Mouse (Mus musculus) gonadal fat pad, adult 2 months (tissue): ENCODE measurements around the gene Frmd4b. TPM values are rescaled to one million over a fixed set of nuclear protein-coding genes. Genes with fewer than 3 reads are reported as not detected.
"Not testable (repeated sequence)": the region's sequence is repeated elsewhere in the genome, so short reads cannot be mapped to it uniquely, and the experiment has no call there.

Experiments used
- DNase-seq: peaks from one replicate; pipeline ENCODE4 v3.0.0-alpha.2; 2012; ENCODE audit warnings: low read depth
- polyA plus RNA-seq: library from polyadenylated mRNA; depleted of rRNA; stranded (reverse); fragments of >200 nt; gene quantifications from 2 replicates; pipeline ENCODE4 v1.2.3, GENCODE M21; 2012

Gene Frmd4b
- polyA plus RNA-seq, 1 experiment = 11.3 TPM

GRCm38 (mm10) chr6:97291159-97291908 is 326.0 kb downstream of the Frmd4b start:
- DNase-seq = no peak

GRCm38 (mm10) chr6:97290687-97291086 is 326.7 kb downstream of the Frmd4b start:
- DNase-seq = no peak

- DNase-seq = no peak
These were observed 327.5 kb downstream of the Frmd4b start for GRCm38 (mm10) chr6:97289838-97290237.

- no peak for DNase-seq
These were observed 328.0 kb downstream of the Frmd4b start for GRCm38 (mm10) chr6:97289316-97289820.

- no peak for DNase-seq
These were observed 329.1 kb downstream of the Frmd4b start for GRCm38 (mm10) chr6:97288047-97288855.

- DNase-seq = no peak
These were observed 331.0 kb downstream of the Frmd4b start for GRCm38 (mm10) chr6:97286332-97286731.

GRCm38 (mm10) chr6:97283676-97284075 is 333.7 kb downstream of the Frmd4b start:
- DNase-seq = no peak

GRCm38 (mm10) chr6:97278878-97279277 is 338.5 kb downstream of the Frmd4b start:
- DNase-seq = no peak

- DNase-seq = no peak
These were observed 339.1 kb downstream of the Frmd4b start for GRCm38 (mm10) chr6:97278014-97278787.

- no peak for DNase-seq
These were observed 340.3 kb downstream of the Frmd4b start for GRCm38 (mm10) chr6:97276890-97277497.

- no peak for DNase-seq
These were observed 341.0 kb downstream of the Frmd4b start for GRCm38 (mm10) chr6:97276366-97276765.

GRCm38 (mm10) chr6:97275760-97276159 is 341.6 kb downstream of the Frmd4b start:
- no peak for DNase-seq

- no peak for DNase-seq
These were observed 343.6 kb downstream of the Frmd4b start for GRCm38 (mm10) chr6:97273777-97274176.

- DNase-seq = no peak
These were observed 344.2 kb downstream of the Frmd4b start for GRCm38 (mm10) chr6:97273058-97273710.

- DNase-seq = no peak
These were observed 345.0 kb downstream of the Frmd4b start for GRCm38 (mm10) chr6:97272349-97272748.

GRCm38 (mm10) chr6:97269596-97269995 is 347.7 kb downstream of the Frmd4b start:
- DNase-seq = no peak

GRCm38 (mm10) chr6:97267132-97267531 is 350.2 kb downstream of the Frmd4b start:
- DNase-seq = no peak

- DNase-seq = no peak
These were observed 350.7 kb downstream of the Frmd4b start for GRCm38 (mm10) chr6:97266661-97267060.

- no peak for DNase-seq
These were observed 351.6 kb downstream of the Frmd4b start for GRCm38 (mm10) chr6:97265705-97266104.

- no peak for DNase-seq
These were observed 352.1 kb downstream of the Frmd4b start for GRCm38 (mm10) chr6:97265240-97265639.

- not testable (repeated sequence) for DNase-seq
These were observed 353.6 kb downstream of the Frmd4b start for GRCm38 (mm10) chr6:97263750-97264149.
